Mouse (Mus musculus) intestine, embryonic 14.5 days (tissue): ENCODE measurements around the gene Ttyh2. TPM values are rescaled to one million over a fixed set of nuclear protein-coding genes. Genes with fewer than 3 reads are reported as not detected.

ENCODE experiments used
- ATAC-seq: fragments of 200-750 bp; cut with Nextera tagmentation; replicated peaks from 2 replicates; pipeline ENCODE4 v1.8.0; 2017; ENCODE audit warnings: low read depth, moderate number of reproducible peaks, moderate TSS enrichment, moderate library complexity; ENCODE audit not compliant: low FRiP score, low TSS enrichment
- DNase-seq: peaks from one replicate; pipeline ENCODE4 v3.0.0-alpha.2; 2018; ENCODE audit warnings: low spot score
- H3K27ac ChIP-seq: fragments of 300-500 bp; sonication (generic); 2 replicates; pipeline ENCODE4 v1.5.1; 2014; ENCODE audit warnings: low read depth, mild to moderate bottlenecking, control low read depth
- H3K27me3 ChIP-seq: fragments of 300-500 bp; sonication (generic); replicated peaks from 2 replicates; pipeline ENCODE4 v1.6.1; 2014; ENCODE audit warnings: low read length, control low read depth; ENCODE audit not compliant: control insufficient read depth, insufficient read depth
- H3K36me3 ChIP-seq: fragments of 300-500 bp; sonication (generic); 2 replicates; pipeline ENCODE4 v1.6.1; 2014; ENCODE audit warnings: low read length, control low read depth; ENCODE audit not compliant: control insufficient read depth, insufficient read depth
- H3K4me1 ChIP-seq: fragments of 300-500 bp; sonication (generic); replicated peaks from 2 replicates; pipeline ENCODE4 v1.6.1; 2014; ENCODE audit warnings: low read length, control low read depth, mixed read lengths; ENCODE audit not compliant: control insufficient read depth, insufficient read depth
- H3K4me2 ChIP-seq: fragments of 300-500 bp; sonication (generic); 2 replicates; pipeline ENCODE4 v1.6.1; 2014; ENCODE audit warnings: low read length
- H3K4me3 ChIP-seq: fragments of 300-500 bp; sonication (generic); 2 replicates; pipeline ENCODE4 v1.5.1; 2014; ENCODE audit warnings: low read depth, low read length, control low read depth, mixed read lengths
- H3K9ac ChIP-seq: fragments of 300-500 bp; sonication (generic); 2 replicates; pipeline ENCODE4 v1.6.1; 2014; ENCODE audit warnings: mild to moderate bottlenecking, low read length
- H3K9me3 ChIP-seq: fragments of 300-500 bp; sonication (generic); 2 replicates; pipeline ENCODE4 v1.6.1; 2016; ENCODE audit warnings: low read length, control low read depth; ENCODE audit not compliant: control insufficient read depth
- WGBS: fragments of 180-500 bp; shearing (Covaris S2); extraction: QIAGEN DNeasy Blood & Tissue Kit; methylation state at CpG from one replicate; pipeline ENCODE4 v1.1.7; 2014; 5-methylcytosine and 5-hydroxymethylcytosine counted together
- polyA plus RNA-seq: library from polyadenylated mRNA; unstranded; fragments of >200 nt; fragmentation: Nextera tagmentation; extraction: Ambion mirVana; gene quantifications from 2 replicates; pipeline ENCODE4 v1.2.1, GENCODE M21; 2014

Ttyh2 gene
- polyA plus RNA-seq, 1 experiment from 2014 or later, result 19.9 TPM

DNA sequence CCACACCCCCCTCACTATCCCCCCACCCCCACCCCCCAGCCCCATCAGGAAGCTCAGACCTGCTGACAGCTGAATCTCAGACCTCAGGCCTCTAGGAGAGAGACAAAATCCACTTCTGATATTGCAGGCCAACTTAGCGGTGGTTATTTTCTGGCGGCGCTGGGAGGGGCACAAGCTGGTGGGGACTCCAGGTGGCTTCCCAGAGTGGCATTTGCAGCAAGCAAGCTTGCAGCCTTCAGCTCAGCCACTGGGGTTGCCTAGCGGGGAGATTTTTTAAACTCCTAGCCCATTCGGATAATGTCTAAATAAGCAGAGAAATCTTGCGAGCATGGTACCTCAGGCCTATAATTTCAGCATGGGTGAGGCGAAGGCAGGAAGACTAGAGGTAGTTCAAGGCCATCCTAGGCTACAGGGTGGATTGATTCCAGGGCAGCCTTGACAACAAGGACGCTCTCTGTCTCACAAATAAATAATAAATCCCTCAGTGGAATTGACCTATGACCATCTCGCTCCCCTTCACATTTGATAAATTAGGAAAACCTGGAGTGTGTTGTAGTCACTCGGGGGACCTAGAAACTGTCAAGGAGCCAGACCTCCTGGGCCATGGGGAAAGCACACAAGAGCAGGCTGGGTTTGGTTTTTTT is 36.5 kb upstream of the Ttyh2 start:
- no peak for ATAC-seq
- no peak overlapping the region for H3K9ac ChIP-seq

DNA sequence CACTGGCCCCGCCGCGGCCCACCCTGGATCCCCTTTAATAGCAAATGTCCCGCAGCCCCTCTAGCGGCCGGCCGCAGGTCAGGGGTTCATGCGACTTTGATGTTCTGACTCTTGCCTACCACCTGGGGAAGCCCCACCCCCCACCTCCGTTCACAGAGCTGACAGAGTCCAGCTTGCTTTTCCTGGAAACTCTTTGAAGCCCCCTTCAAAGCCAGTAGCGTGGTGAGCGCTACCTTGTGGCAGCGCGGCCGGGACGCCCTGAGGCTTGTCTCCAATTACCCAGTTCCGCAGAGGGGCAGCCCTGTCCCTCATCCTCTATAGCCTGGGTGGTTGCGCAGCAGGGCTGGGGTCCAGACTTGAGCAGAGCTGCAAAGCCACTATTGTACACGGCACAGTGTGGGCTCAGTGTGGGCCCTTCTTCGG is 35.5 kb upstream of the Ttyh2 start:
- DNase-seq, result no peak

More for the DNA sequence above, 36.5 kb upstream of the Ttyh2 start:
- Histone ChIP-seq H3K4me2 (no peak overlapping the region), H3K27ac (no peak overlapping the region), H3K4me1 (peaks cover 6% of the 10 kb centered on the region), H3K36me3 (no peaks in the 10 kb centered on the region), H3K27me3 (0 out of 2 replicates have a peak, but pooled peaks cover 7% of the 10 kb centered on the region), H3K4me3 (no peak overlapping the region), H3K9me3 (no peaks in the 10 kb centered on the region)
- no peak for DNase-seq
- WGBS, result 62% methylated on average over 10 of the region's 10 CpGs

DNA sequence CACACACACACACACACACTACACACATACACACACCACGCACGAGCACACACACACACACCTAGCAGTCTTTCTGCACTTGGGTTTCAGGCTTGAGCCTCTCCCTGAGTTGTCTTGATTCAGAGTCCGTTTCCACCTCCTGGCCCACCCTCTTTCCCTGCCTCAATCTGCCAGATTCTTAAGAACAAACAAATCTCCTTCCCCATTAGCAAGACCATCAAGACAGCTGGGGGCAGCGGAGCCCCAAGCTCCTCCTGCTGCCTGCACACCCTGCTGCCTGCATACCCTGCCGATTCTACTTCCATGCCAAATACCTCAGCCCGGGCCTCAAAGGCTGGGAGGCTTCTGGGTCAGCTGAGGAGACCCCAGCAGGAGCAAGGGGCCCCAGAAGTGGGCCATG is 34.6 kb upstream of the Ttyh2 start:
- Histone ChIP-seq H3K4me2 (no peak overlapping the region), H3K9me3 (no peaks in the 10 kb centered on the region), H3K27me3 (0 out of 2 replicates have a peak, but pooled peaks cover 7% of the 10 kb centered on the region)

More for the DNA sequence above, 35.5 kb upstream of the Ttyh2 start:
- WGBS, result 9% methylated on average over 19 of the region's 19 CpGs
- 0 out of 2 replicates have a peak, but pooled peaks have one; percentile 37 for ATAC-seq
- Histone ChIP-seq H3K36me3 (no peaks in the 10 kb centered on the region), H3K27ac (no peak overlapping the region), H3K4me2 (no peak overlapping the region), H3K27me3 (0 out of 2 replicates have a peak, but pooled peaks cover 7% of the 10 kb centered on the region), H3K9ac (no peak overlapping the region), H3K9me3 (no peaks in the 10 kb centered on the region), H3K4me3 (no peak overlapping the region), H3K4me1 (peaks cover 6% of the 10 kb centered on the region)

DNA sequence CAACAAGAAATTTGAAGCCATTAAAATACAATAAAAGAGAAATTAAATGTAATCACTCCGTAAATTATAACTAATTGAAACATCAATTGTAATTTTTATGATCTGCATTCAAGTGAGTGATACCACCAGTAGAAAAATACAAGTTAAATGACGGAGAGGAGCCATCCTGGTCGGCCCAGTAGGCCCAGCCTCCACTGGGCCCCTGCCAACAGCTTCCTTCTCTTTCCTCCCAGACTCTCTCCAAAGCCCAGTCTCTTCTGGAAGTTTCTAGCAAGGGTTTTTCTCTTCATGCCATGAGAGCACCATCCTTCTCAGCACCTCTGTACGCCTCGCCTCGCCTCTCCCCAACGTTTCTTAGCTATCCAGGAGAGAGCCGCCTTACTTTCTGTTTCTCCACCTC is 34.1 kb upstream of the Ttyh2 start:
- 76% methylated on average over 8 of the region's 8 CpGs for WGBS
- no peak overlapping the region for H3K4me2 ChIP-seq

More for the DNA sequence above, 34.6 kb upstream of the Ttyh2 start:
- no peak for ATAC-seq
- 38% methylated on average over 6 of the region's 6 CpGs for WGBS
- DNase-seq, result no peak
- Histone ChIP-seq H3K4me1 (peaks cover 6% of the 10 kb centered on the region), H3K36me3 (no peaks in the 10 kb centered on the region), H3K9ac (no peak overlapping the region), H3K4me3 (no peak overlapping the region), H3K27ac (no peak overlapping the region)

DNA sequence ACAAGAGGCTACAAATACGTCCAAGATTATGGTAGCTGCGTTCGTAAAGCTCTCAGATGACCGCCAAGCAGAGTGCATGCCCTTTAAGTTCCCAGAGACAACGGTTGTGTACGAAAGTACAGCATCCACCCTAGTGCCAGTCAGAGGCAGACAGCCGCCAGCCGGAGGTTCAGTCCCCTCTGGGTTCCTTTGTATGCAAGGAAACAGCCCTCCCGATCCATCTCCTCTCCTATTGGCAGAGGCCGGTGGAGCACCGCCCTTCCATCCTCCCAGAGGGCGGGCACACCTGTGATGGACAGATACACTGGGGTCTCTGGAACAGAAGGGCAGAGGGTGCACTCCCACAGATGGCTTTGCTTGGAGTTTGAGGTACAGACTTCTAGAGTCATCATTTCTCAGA is 33.0 kb upstream of the Ttyh2 start:
- peaks cover 5% of the 10 kb centered on the region; the same call in 1 of the 2 replicates for H3K9me3 ChIP-seq
- ATAC-seq (no peak; the same call in 1 of the 2 replicates), DNase-seq (no peak)
- 0 out of 2 replicates have a peak, but pooled peaks cover 7% of the 10 kb centered on the region for H3K27me3 ChIP-seq
- H3K4me2 ChIP-seq, result no peak overlapping the region
- H3K9ac ChIP-seq, result no peak overlapping the region
- peaks cover 6% of the 10 kb centered on the region for H3K4me1 ChIP-seq
- 58% methylated on average over 12 of the region's 12 CpGs for WGBS
- no peak overlapping the region for H3K27ac ChIP-seq
- H3K4me3 ChIP-seq, result no peak overlapping the region
- no peaks in the 10 kb centered on the region for H3K36me3 ChIP-seq

More for the DNA sequence above, 34.1 kb upstream of the Ttyh2 start:
- H3K9ac ChIP-seq, result no peak overlapping the region
- ATAC-seq, result no peak
- no peak overlapping the region for H3K27ac ChIP-seq
- 0 out of 2 replicates have a peak, but pooled peaks cover 7% of the 10 kb centered on the region for H3K27me3 ChIP-seq
- no peak overlapping the region for H3K4me3 ChIP-seq
- H3K4me1 ChIP-seq, result peaks cover 6% of the 10 kb centered on the region
- DNase-seq, result no peak
- H3K9me3 ChIP-seq, result no peaks in the 10 kb centered on the region
- H3K36me3 ChIP-seq, result no peaks in the 10 kb centered on the region

DNA sequence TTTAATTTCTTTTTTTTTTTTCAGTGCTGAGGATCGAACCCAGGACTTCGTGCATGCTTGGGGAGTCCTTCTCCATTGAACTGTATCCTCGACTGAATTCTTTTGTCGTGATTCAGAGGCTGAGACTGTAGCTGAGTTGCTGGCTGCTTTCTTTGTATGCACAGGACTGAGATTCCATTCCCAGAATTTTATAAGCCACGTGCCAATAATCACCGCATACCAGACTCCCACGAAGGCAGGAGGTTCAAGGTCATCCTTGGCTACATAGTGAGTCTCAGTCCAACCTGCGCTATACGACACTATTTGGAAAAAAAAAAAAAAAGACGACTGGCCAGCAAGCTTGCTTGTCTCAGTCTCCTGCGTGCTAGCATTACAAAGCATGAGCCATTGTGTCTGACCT is 32.3 kb upstream of the Ttyh2 start:
- H3K9ac ChIP-seq, result no peak overlapping the region
- no peak overlapping the region for H3K4me3 ChIP-seq
- H3K9me3 ChIP-seq, result peaks cover 5% of the 10 kb centered on the region; the same call in 1 of the 2 replicates
- H3K27me3 ChIP-seq, result 0 out of 2 replicates have a peak, but pooled peaks cover 7% of the 10 kb centered on the region
- 78% methylated on average over 11 of the region's 11 CpGs for WGBS
- peaks cover 6% of the 10 kb centered on the region for H3K4me1 ChIP-seq
- H3K4me2 ChIP-seq, result no peak overlapping the region
- no peaks in the 10 kb centered on the region for H3K36me3 ChIP-seq
- ATAC-seq (no peak), DNase-seq (no peak)
- H3K27ac ChIP-seq, result no peak overlapping the region

DNA sequence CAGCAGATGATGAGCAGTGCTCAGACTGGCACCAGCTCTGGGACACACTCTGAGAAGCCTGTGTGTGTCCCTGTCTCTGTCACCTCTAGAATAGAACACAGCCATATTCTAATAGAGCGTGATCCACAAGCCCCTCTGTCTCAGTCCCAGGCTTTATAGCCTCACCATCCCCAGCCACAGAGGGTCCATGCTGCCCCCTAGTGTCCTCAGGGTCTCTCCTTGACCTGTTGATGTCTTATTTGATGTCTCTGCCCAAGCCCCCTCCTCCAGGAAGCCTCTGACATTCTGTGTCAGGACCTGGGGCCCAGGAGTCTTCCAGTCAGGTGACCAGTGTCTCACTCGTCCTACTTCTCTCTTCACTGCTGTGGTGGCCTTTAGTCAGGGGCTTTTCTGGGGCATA is 31.1 kb upstream of the Ttyh2 start:
- DNase-seq (no peak), ATAC-seq (no peak)
- 46% methylated on average over 2 of the region's 2 CpGs for WGBS
- Histone ChIP-seq H3K27me3 (0 out of 2 replicates have a peak, but pooled peaks cover 5% of the 10 kb centered on the region), H3K36me3 (no peaks in the 10 kb centered on the region), H3K9me3 (peaks cover 5% of the 10 kb centered on the region; the same call in 1 of the 2 replicates), H3K4me1 (peaks cover 6% of the 10 kb centered on the region), H3K4me3 (no peak overlapping the region), H3K4me2 (no peak overlapping the region), H3K9ac (no peak overlapping the region), H3K27ac (no peak overlapping the region)

DNA sequence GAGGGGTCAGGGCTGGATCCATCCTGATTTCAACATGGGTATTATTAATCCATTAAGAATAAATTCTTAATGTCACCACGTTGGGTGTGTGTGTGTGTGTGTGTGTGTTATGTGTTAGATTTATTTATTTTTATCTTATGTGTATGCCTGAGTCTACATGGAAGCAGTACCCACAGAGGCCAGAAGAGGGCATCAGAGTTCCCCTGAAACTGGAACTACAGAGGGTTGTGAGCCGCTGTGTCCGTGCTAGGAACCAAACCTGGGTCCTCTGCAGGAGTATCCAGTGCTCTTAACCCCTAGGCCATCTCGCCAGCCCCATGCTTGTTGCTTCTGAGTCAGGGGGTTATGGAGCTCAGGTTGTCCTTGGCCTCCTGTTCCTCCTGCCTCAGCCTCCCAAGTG is 25.7 kb upstream of the Ttyh2 start:
- WGBS, result 63% methylated on average over 4 of the region's 4 CpGs
- ATAC-seq, result no peak

DNA sequence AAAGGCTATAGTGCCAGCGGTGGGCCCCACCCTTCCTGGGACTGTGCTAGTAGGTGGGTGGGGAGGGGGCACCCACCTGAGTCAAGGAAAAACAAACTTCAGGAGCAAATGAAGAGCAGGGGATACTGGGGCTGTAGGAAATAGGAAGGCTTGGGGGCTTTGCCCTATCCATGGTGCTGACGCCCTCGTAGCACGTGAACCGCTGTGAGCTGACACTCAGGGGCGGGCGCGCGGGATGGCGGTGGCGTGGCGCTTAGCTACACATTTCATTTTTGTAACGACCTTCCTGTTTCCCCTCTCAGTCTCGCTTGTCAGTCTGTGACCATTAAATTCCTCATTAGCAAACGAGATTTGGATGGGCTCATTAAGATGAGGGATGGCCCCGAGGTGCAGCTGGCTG is 22.7 kb upstream of the Ttyh2 start:
- no peak overlapping the region for H3K4me3 ChIP-seq
- ATAC-seq, result no peak
- peaks cover 4% of the 10 kb centered on the region; the same call in 1 of the 2 replicates for H3K27me3 ChIP-seq
- no peaks in the 10 kb centered on the region for H3K36me3 ChIP-seq
- no peak overlapping the region for H3K4me2 ChIP-seq
- H3K9me3 ChIP-seq, result no peaks in the 10 kb centered on the region
- WGBS, result 6% methylated on average over 16 of the region's 16 CpGs
- DNase-seq, result peak; percentile 76
- no peak overlapping the region for H3K27ac ChIP-seq
- no peak overlapping the region for H3K9ac ChIP-seq
- no peaks in the 10 kb centered on the region for H3K4me1 ChIP-seq

More for the DNA sequence above, 25.7 kb upstream of the Ttyh2 start:
- Histone ChIP-seq H3K9me3 (peaks cover 5% of the 10 kb centered on the region; the same call in 1 of the 2 replicates), H3K4me3 (no peak overlapping the region), H3K4me2 (no peak overlapping the region), H3K9ac (no peak overlapping the region), H3K36me3 (no peaks in the 10 kb centered on the region), H3K4me1 (no peaks in the 10 kb centered on the region), H3K27me3 (peaks cover 4% of the 10 kb centered on the region; the same call in 1 of the 2 replicates), H3K27ac (no peak overlapping the region)
- DNase-seq, result no peak
